18 mouse cellular contexts compared by ENCODE assay signal in the genomic region with DNA sequence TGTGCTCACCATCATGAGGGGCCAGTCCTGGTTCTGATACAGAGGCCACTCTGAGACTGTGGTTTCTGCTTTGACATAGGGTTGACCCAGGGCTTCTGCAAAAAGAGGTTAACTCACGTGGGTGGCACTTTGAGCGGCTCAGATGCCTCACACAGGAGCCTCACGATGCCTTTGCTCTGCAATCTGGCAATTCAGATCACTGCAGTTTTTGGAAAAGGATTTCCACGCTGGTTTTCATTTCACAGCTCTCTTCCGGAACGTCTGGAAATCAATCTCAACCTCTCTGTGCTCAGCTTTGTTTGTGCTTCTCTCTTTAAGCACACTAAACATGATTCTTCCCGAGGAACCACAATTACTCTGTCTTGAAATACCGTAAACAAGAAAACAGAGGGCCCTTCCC. TPM values are rescaled to one million over a fixed set of nuclear protein-coding genes. Genes with fewer than 3 reads are reported as not detected.
"Had no signal": no experiment of that assay in that cellular context is flagged by ENCODE, and none has a peak within 500 bp of the region (broad histone marks: within the 10 kb centered on the region; RNA-seq: fewer than 3 reads in every experiment).

No protein-coding gene starts in this region.

- DNase-seq: lung, adult 18-20 months; lung, embryonic 14.5 days; lung, postnatal 10 days; lung, postnatal 4 days; retina, postnatal 1 day; right cerebral cortex, adult 18-20 months; right cerebral cortex, postnatal 25 days; right cerebral cortex, postnatal 4 days; spleen, adult 18-20 months; thymus, adult 18-20 months; thymus, postnatal 14 days; thymus, postnatal 36 days had no signal

- ATAC-seq: midbrain, embryonic 13.5 days; midbrain, embryonic 15.5 days had no signal

- H3K4me3 ChIP-seq: megakaryocyte, embryonic 14.5 days; midbrain, embryonic 13.5 days; midbrain, embryonic 15.5 days; neural tube, embryonic 12.5 days had no signal

- H3K27ac ChIP-seq: midbrain, embryonic 13.5 days; midbrain, embryonic 15.5 days; neural tube, embryonic 12.5 days had no signal

RNA-seq across cellular contexts. Expression of gene Kcnd3, which starts 14.4 kb away (rescaled TPM):
- total RNA-seq: monocyte, adult 5-6 weeks; neutrophil, adult 5-6 weeks had no signal
